Mouse (Mus musculus) testis, adult 2 months (tissue): Measurements from ENCODE around the gene Nucb1. TPM values are rescaled to one million over a fixed set of nuclear protein-coding genes. Genes with fewer than 3 reads are reported as not detected.

Experiments
- H3K27ac ChIP-seq: fragments of 200-500 bp; 2 replicates; pipeline ENCODE4 v1.5.1; 2012; ENCODE audit warnings: low read depth, low read length; ENCODE audit not compliant: control insufficient read depth, insufficient read depth
- H3K27me3 ChIP-seq: fragments of 200-500 bp; 2 replicates; pipeline ENCODE4 v1.6.1; 2012; ENCODE audit warnings: mild to moderate bottlenecking, low read length, moderate library complexity; ENCODE audit not compliant: control insufficient read depth, insufficient read depth
- H3K36me3 ChIP-seq: fragments of 200-500 bp; 2 replicates; pipeline ENCODE4 v1.6.1; 2012; ENCODE audit warnings: mild to moderate bottlenecking, low read length; ENCODE audit not compliant: control insufficient read depth, insufficient read depth
- H3K4me1 ChIP-seq: fragments of 200-500 bp; 2 replicates; pipeline ENCODE4 v1.6.1; 2012; ENCODE audit warnings: low read length; ENCODE audit not compliant: control insufficient read depth, insufficient read depth
- H3K4me3 ChIP-seq: fragments of 200-500 bp; 2 replicates; pipeline ENCODE4 v1.5.1; 2012; ENCODE audit warnings: low read depth, mild to moderate bottlenecking, low read length, moderate library complexity, mixed read lengths; ENCODE audit not compliant: control insufficient read depth
- CTCF ChIP-seq: fragments of 200-500 bp; IDR thresholded peaks from 2 replicates; pipeline ENCODE4 v1.5.1; 2012; ENCODE audit warnings: low read depth, mild to moderate bottlenecking, inconsistent platforms, low read length, moderate library complexity; ENCODE audit not compliant: control insufficient read depth, insufficient read depth, insufficient replicate concordance
- POLR2A ChIP-seq: fragments of 200-500 bp; IDR thresholded peaks from 2 replicates; pipeline ENCODE4 v1.6.1; 2012; ENCODE audit warnings: low read depth, mild to moderate bottlenecking, inconsistent platforms, low read length, moderate library complexity; ENCODE audit not compliant: control insufficient read depth
- polyA plus RNA-seq: library from polyadenylated mRNA; depleted of rRNA; stranded (reverse); fragments of >200 nt; gene quantifications from 2 replicates; pipeline ENCODE4 v1.2.3, GENCODE M21; 2012

Nucb1 gene
- polyA plus RNA-seq, 1 experiment: 76.4 TPM

GRCm38 (mm10) chr7:45457204-45458060 is 52.8 kb downstream of the Nucb1 start:
- Histone ChIP-seq H3K36me3 (no peaks in the 10 kb centered on the region), H3K27me3 (no peaks in the 10 kb centered on the region), H3K4me1 (peaks cover 21% of the 10 kb centered on the region), H3K4me3 (no peak overlapping the region), H3K27ac (no peak overlapping the region)
- TF ChIP-seq POLR2A (no peak), CTCF (no peak)

- Histone ChIP-seq H3K27me3 (no peaks in the 10 kb centered on the region), H3K4me1 (peaks cover 22% of the 10 kb centered on the region), H3K36me3 (no peaks in the 10 kb centered on the region), H3K4me3 (no peak overlapping the region), H3K27ac (no peak overlapping the region)
- TF ChIP-seq POLR2A: no peak
- no peak for TF ChIP-seq CTCF
Observed at GRCm38 (mm10) chr7:45456721-45457203, 53.4 kb downstream of the Nucb1 start.

GRCm38 (mm10) chr7:45455932-45456696 is 54.1 kb downstream of the Nucb1 start:
- Histone ChIP-seq H3K4me3 (no peak overlapping the region), H3K36me3 (no peaks in the 10 kb centered on the region), H3K4me1 (peaks cover 26% of the 10 kb centered on the region), H3K27ac (no peak overlapping the region), H3K27me3 (no peaks in the 10 kb centered on the region)
- TF ChIP-seq POLR2A (no peak), CTCF (no peak)

GRCm38 (mm10) chr7:45454971-45455370 is 55.2 kb downstream of the Nucb1 start:
- H3K4me3 ChIP-seq: no peak overlapping the region

GRCm38 (mm10) chr7:45451344-45451982 is 58.7 kb downstream of the Nucb1 start:
- Histone ChIP-seq H3K27me3 (no peaks in the 10 kb centered on the region), H3K4me3 (peak overlapping the region; percentile 54), H3K4me1 (peaks cover 5% of the 10 kb centered on the region), H3K27ac (no peak overlapping the region), H3K36me3 (no peaks in the 10 kb centered on the region)
- TF ChIP-seq POLR2A: no peak
- TF ChIP-seq CTCF: peak; percentile 84; the same call in 1 of the 2 replicates

More at GRCm38 (mm10) chr7:45454971-45455370, 55.2 kb downstream of the Nucb1 start:
- H3K36me3 ChIP-seq: no peaks in the 10 kb centered on the region
- H3K27ac ChIP-seq: no peak overlapping the region
- H3K4me1 ChIP-seq: peaks cover 16% of the 10 kb centered on the region
- TF ChIP-seq CTCF (no peak), POLR2A (no peak)
- H3K27me3 ChIP-seq: no peaks in the 10 kb centered on the region

GRCm38 (mm10) chr7:45449974-45450373 is 60.2 kb downstream of the Nucb1 start:
- Histone ChIP-seq H3K36me3 (no peaks in the 10 kb centered on the region), H3K27me3 (no peaks in the 10 kb centered on the region), H3K4me1 (peaks cover 5% of the 10 kb centered on the region), H3K4me3 (no peak overlapping the region), H3K27ac (no peak overlapping the region)
- no peak for TF ChIP-seq POLR2A
- no peak for TF ChIP-seq CTCF
